Mouse (Mus musculus): ENCODE results near the gene Sult2a6.

Gene Sult2a6

DNA sequence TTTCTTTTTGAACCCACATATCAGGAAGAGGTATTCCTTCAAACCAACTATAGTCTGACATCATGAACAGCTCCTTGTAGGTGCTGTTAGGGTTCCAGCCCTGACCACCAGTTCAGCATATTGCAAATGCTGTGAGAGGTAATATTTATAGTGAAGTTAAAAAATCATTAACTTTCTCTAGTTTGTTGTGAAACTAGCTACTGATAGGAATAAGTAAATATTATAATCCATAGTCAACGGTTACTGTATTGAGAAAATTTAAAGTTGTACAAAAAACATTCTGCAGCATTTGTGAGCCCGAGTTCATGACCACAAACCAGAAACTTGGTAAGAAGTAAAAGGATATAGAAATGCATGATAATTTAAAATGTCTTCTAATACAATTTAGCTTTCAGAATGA is at the start of gene Sult2a6:
Sult2a6 (minus strand) TSS at position 101 of the 400 bp plus-strand sequence.
- DNase-seq (ENCODE audit: low read depth) = no peak

DNA sequence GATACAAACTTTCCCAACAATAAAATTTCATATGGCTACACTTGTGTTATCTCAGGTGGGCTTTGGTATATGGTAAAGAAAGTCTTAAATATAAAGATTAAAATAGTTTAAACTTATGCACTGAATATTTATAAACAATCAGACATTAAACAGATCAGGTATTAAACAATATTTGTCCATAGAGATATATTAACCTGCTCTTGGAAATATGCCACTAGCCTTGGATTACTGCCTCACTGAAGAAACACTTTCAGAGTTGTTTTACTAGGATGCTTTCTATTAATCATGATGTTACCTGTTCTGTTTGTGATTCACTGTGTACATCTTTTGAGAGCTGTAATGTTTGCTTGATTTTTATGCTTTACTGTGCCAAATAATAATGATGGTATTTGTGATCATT is 39.4 kb downstream of the Sult2a6 start:
- DNase-seq (ENCODE audit: low read depth) = no peak

- DNase-seq (ENCODE audit: low read depth) = no peak
Observed at GRCm38 (mm10) chr7:14203417-14203816, 51.3 kb downstream of the Sult2a6 start.

GRCm38 (mm10) chr7:14202487-14202886 is 52.2 kb downstream of the Sult2a6 start:
- no peak for DNase-seq (ENCODE audit: low read depth)
